Mouse (Mus musculus) limb, embryonic 11.5 days (tissue): ENCODE measurements at regions not wholly inside any gene's neighbourhood (a gene's known extent, or its start where the extent isn't known, plus 50 kb on each side); places are given as distances from the start of the nearest gene placed in this dataset.

ENCODE experiments used
- ATAC-seq: fragments of 200-750 bp; cut with Nextera tagmentation; 2 replicates; pipeline ENCODE4 v1.8.0; 2017; ENCODE audit warnings: low read depth; ENCODE audit not compliant: insufficient number of reproducible peaks, low FRiP score, low TSS enrichment
- DNase-seq: peaks from one replicate; pipeline ENCODE4 v3.0.0-alpha.2; 2015; ENCODE audit warnings: low spot score
- H3K27ac ChIP-seq: fragments of 300-500 bp; sonication (generic); replicated peaks from 2 replicates; pipeline ENCODE4 v1.5.1; 2014; ENCODE audit warnings: low read depth, mild to moderate bottlenecking, low read length
- H3K27me3 ChIP-seq: fragments of 300-500 bp; sonication (generic); 2 replicates; pipeline ENCODE4 v1.6.1; 2014; ENCODE audit warnings: mild to moderate bottlenecking, low read length, mixed read lengths; ENCODE audit not compliant: control insufficient read depth, insufficient read depth
- H3K36me3 ChIP-seq: fragments of 300-500 bp; sonication (generic); 2 replicates; pipeline ENCODE4 v1.6.1; 2014; ENCODE audit warnings: mild to moderate bottlenecking, low read length, moderate library complexity, mixed read lengths; ENCODE audit not compliant: control insufficient read depth, insufficient read depth
- H3K4me1 ChIP-seq: fragments of 300-500 bp; sonication (generic); 2 replicates; pipeline ENCODE4 v1.6.1; 2014; ENCODE audit warnings: low read length, mixed read lengths; ENCODE audit not compliant: control insufficient read depth, insufficient read depth
- H3K4me2 ChIP-seq: fragments of 300-500 bp; sonication (generic); 2 replicates; pipeline ENCODE4 v1.6.1; 2014; ENCODE audit warnings: low read depth, mild to moderate bottlenecking, moderate library complexity; ENCODE audit not compliant: severe bottlenecking
- H3K4me3 ChIP-seq: fragments of 300-500 bp; sonication (generic); 2 replicates; pipeline ENCODE4 v1.5.1; 2014; ENCODE audit warnings: low read depth, low read length
- H3K9ac ChIP-seq: fragments of 300-500 bp; sonication (generic); 2 replicates; pipeline ENCODE4 v1.6.1; 2014; ENCODE audit warnings: mild to moderate bottlenecking, low read length
- H3K9me3 ChIP-seq: fragments of 300-500 bp; sonication (generic); 2 replicates; pipeline ENCODE4 v1.6.1; 2016; ENCODE audit warnings: low read length; ENCODE audit not compliant: control insufficient read depth
- WGBS: fragments of 180-500 bp; shearing (Covaris S2); extraction: QIAGEN DNeasy Blood & Tissue Kit; methylation state at CpG from one replicate; pipeline ENCODE4 v1.1.7; 2014; 5-methylcytosine and 5-hydroxymethylcytosine counted together

DNA sequence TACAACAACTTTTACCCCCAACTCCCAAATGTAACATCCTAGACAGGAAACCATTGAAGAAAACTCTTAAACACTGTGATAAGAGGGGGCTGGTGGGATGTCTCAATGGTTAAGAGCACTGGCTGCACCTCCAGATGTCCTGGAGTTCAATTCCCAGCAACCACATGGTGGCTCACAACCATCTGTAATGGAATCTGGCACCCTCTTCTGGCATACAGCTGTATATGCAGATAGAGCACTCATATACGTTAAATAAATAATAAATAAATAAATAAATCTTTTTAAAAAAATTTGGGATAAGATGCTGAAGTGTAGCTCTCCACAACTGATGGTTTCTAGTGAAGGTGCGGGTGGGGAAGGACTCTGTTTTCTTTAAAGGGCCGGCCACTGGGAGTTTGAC lies 69.3 kb downstream of the Kctd15 start:
- Histone ChIP-seq H3K36me3 (no peaks in the 10 kb centered on the region), H3K9ac (no peak overlapping the region), H3K4me2 (no peak overlapping the region), H3K27me3 (no peaks in the 10 kb centered on the region), H3K4me1 (no peaks in the 10 kb centered on the region), H3K27ac (no peak overlapping the region), H3K4me3 (no peak overlapping the region), H3K9me3 (no peaks in the 10 kb centered on the region; the same call in 1 of the 2 replicates)
- DNase-seq (no peak), ATAC-seq (no peak)
- WGBS, result 92% methylated on average over 3 of the region's 3 CpGs

DNA sequence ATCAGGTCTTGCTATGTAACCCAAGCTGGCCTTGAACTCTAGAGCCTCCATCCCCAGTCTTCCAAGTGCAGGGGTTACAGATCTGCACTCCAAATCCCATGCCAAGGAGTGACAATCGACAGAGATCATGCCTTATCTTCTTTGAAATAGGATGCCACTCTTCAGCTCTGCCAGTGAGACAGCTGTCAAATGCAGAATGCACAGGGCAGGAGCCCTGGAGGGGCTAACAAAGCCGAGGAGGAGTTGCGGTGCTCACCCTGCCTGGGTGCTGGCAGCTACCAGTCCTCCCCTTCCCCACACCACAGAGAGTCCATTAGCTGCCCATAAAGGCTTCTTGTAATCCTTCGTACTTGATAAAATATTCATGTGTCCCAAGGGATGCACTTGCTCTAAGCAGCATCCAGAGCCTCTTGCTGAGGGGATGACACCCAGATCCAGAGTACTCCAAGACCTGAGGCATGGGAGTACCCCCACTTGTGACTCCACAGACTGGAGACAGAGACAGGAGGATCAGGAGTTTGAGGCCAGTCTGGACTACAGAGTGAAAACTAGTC lies 71.1 kb downstream of the Kctd15 start:
- WGBS, result 75% methylated on average over 4 of the region's 4 CpGs
- Histone ChIP-seq H3K36me3 (no peaks in the 10 kb centered on the region), H3K9me3 (no peaks in the 10 kb centered on the region; the same call in 1 of the 2 replicates), H3K9ac (no peak overlapping the region), H3K27ac (no peak overlapping the region), H3K4me1 (no peaks in the 10 kb centered on the region), H3K4me3 (no peak overlapping the region), H3K4me2 (no peak overlapping the region), H3K27me3 (no peaks in the 10 kb centered on the region)
- DNase-seq (no peak), ATAC-seq (no peak)

DNA sequence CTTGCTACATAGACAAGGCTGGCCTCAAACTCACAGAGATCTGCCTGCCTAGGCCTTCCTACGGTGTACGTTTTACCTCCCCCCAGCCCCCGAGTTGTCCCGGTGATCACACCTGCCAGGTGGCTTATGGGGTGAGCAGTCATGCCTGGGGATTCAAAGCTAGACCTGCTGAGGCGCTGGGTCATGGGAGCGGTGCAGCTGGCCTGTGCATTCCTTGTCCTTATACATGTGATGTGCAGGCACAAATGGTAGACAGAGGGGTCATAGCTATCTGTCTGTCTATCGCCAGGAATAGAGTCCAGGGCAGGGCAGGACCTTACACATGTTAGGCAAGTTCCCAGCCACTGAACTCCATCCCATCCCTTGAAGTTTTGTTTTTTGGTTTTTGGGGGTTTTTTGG lies 71.7 kb downstream of the Kctd15 start:
- H3K9ac ChIP-seq, result no peak overlapping the region
- DNase-seq (no peak), ATAC-seq (no peak)
- no peak overlapping the region for H3K4me3 ChIP-seq
- H3K36me3 ChIP-seq, result no peaks in the 10 kb centered on the region
- H3K9me3 ChIP-seq, result no peaks in the 10 kb centered on the region; the same call in 1 of the 2 replicates
- H3K4me1 ChIP-seq, result no peaks in the 10 kb centered on the region
- H3K27ac ChIP-seq, result no peak overlapping the region
- WGBS, result 93% methylated on average over 7 of the region's 7 CpGs
- H3K4me2 ChIP-seq, result no peak overlapping the region
- no peaks in the 10 kb centered on the region for H3K27me3 ChIP-seq

DNA sequence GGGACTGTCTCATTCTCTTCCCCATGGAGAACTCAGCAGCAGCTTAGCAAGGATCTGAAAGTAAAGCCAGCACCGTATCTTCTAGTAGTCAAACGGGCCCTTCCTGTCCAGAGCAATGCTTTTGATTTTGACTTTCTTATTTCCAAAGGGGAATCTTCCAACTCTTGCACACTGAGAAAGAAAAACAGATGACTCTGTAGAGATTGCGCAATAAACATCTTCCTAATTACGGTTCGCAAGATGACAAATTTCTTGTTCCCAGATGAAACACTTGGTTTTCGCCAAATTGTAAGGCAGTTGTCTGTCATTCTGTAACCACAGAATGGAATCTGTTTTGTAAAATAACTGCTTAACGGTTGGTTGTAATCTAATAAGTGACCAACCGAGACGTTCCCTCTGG lies 75.7 kb downstream of the Kctd15 start:
- no peak for DNase-seq
- H3K36me3 ChIP-seq, result no peaks in the 10 kb centered on the region
- no peaks in the 10 kb centered on the region for H3K4me1 ChIP-seq
- no peaks in the 10 kb centered on the region for H3K27me3 ChIP-seq
- H3K9me3 ChIP-seq, result no peaks in the 10 kb centered on the region
- H3K4me2 ChIP-seq, result no peak overlapping the region
- H3K9ac ChIP-seq, result no peak overlapping the region
- H3K27ac ChIP-seq, result no peak overlapping the region
- no peak overlapping the region for H3K4me3 ChIP-seq
- 91% methylated on average over 9 of the region's 9 CpGs for WGBS
- ATAC-seq, result no peak

DNA sequence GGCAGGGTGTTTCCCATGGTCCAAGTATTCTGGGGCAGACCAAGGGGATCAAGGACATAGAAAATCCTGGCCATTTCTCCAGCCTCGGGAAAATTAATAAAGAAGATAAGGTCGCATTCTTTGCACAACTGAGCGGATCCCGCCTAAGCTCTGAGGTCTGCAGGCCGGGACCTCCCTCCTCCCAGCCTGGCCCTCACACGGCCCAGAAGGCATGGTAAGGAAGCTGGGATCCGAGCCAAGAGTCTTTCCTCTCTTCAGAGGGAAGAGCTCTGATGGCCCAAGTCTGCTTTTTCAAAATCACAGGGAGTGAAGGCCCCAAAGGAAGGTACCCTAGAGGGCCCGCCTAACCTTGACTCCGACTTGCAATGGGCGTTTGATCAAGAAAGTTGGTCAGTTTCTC lies 85.2 kb downstream of the Kctd15 start:
- DNase-seq (no peak), ATAC-seq (no peak)
- peaks cover 11% of the 10 kb centered on the region for H3K4me1 ChIP-seq
- H3K9ac ChIP-seq, result peak overlapping the region; percentile 41; the same call in 1 of the 2 replicates
- H3K4me3 ChIP-seq, result no peak overlapping the region
- H3K4me2 ChIP-seq, result no peak overlapping the region; the same call in 1 of the 2 replicates
- WGBS, result 58% methylated on average over 10 of the region's 10 CpGs
- H3K36me3 ChIP-seq, result no peaks in the 10 kb centered on the region
- H3K9me3 ChIP-seq, result no peaks in the 10 kb centered on the region
- H3K27me3 ChIP-seq, result no peaks in the 10 kb centered on the region
- H3K27ac ChIP-seq, result peak overlapping the region; percentile 81

DNA sequence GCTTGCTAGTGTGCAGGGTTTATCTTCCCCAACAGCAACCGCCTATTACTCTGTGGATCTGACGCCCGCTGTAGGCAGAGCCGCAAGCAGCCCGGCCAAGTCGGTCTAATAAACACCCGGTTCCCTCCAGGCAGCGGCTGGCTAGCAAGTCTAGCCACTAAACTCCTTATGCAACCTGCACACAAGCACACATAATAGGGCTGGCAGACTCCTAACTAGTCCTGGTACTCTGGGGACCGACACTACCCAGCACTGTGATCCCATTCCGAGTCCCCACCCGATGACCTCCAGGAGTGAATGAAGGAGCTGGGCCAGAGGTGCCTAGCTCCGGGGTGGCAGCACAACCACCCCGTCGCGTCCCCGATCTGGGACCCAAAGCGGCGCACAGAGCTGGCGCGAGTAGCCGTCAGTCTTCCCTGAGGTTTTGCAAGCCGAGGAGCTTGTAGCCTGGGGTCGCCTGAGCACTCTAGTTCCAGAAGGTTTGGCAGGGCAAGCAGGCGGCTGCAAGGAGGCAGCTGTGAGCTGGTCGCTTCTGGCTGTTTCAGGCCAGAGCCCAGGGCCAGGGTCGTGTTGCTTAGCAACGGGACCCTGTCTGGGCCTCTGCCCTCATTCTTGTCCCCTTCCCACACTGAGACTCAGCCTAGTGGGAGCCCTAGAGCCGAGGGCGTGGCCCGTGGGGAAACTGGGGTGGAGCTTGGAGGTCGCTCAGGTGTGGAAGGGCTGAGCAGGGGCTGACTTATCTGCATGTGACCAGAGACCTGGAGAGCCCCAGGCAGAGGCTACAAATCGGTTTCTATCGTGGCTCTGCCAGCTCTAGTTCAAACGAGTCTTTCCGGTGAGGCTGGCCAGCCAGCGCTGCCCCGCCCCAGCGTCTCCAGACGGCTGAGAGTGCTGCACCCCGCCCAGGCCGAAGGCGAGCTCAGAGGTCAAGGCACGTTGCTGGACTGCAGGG lies 86.1 kb downstream of the Kctd15 start:
- 1% methylated on average over 43 of the region's 43 CpGs for WGBS
- Histone ChIP-seq H3K9me3 (no peaks in the 10 kb centered on the region), H3K36me3 (no peaks in the 10 kb centered on the region), H3K4me1 (peaks cover 11% of the 10 kb centered on the region), H3K27me3 (no peaks in the 10 kb centered on the region), H3K27ac (peak overlapping the region; percentile 81), H3K4me3 (peak overlapping the region; percentile 15), H3K9ac (peak overlapping the region; percentile 41), H3K4me2 (peak overlapping the region; percentile 64)
- DNase-seq (peak; percentile 86), ATAC-seq (peak; percentile 91)

DNA sequence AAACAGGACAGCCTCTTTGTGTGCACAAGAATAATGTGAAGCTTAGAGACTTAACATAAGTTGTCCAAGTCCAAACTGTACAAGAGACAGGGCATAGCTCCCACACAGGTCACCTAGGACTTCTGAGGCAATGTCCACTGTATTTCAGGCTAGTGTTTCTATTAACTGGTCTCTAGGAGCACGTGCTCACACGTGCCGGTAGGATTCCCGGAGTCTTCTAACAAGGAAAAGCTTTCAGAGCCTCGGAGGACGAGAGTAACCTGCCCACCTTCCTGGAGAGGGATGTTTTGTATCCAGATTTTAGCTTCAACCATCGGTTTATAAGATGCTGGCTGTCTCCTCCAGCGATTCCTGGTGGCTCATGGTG lies 86.8 kb downstream of the Kctd15 start:
- Histone ChIP-seq H3K4me1 (peaks cover 11% of the 10 kb centered on the region), H3K36me3 (no peaks in the 10 kb centered on the region), H3K9me3 (no peaks in the 10 kb centered on the region), H3K27me3 (no peaks in the 10 kb centered on the region), H3K9ac (no peak overlapping the region; the same call in 1 of the 2 replicates), H3K4me2 (peak overlapping the region; percentile 64; the same call in 1 of the 2 replicates), H3K27ac (peak overlapping the region; percentile 81), H3K4me3 (no peak overlapping the region)
- ATAC-seq, result no peak
- WGBS, result 20% methylated on average over 8 of the region's 8 CpGs
- no peak for DNase-seq

DNA sequence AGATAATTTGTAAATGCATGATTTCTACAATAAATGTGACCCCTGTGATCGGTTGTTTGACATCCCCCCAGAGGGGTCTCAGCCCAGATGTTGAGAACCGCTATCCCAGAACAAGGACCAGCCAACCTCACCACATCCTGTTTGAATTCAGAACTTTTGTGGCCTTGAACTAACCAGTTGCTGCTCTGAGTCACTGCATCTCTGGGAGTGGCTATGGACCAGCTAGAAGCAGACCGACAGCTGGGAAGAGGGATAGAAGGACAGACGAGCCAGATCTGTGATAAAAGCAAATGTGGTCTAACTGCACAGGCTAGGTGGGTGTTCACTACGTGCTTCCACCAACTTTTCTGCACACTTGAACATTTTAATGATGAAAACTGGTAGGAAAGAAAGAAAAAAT lies 89.0 kb downstream of the Kctd15 start:
- ATAC-seq (no peak), DNase-seq (no peak)
- Histone ChIP-seq H3K4me2 (no peak overlapping the region), H3K9me3 (no peaks in the 10 kb centered on the region), H3K9ac (peak overlapping the region; percentile 22; the same call in 1 of the 2 replicates), H3K27me3 (no peaks in the 10 kb centered on the region), H3K4me3 (no peak overlapping the region), H3K4me1 (peaks cover 11% of the 10 kb centered on the region), H3K27ac (no peak overlapping the region), H3K36me3 (no peaks in the 10 kb centered on the region)
- WGBS, result 68% methylated on average over 5 of the region's 5 CpGs
